Mouse (Mus musculus) heart, embryonic 11.5 days (tissue): ENCODE measurements around the gene Prr23a2. TPM values are rescaled to one million over a fixed set of nuclear protein-coding genes. Genes with fewer than 3 reads are reported as not detected.

ENCODE experiments used
- polyA plus RNA-seq: library from polyadenylated mRNA; unstranded; fragments of >200 nt; fragmentation: Nextera tagmentation; extraction: Ambion mirVana; gene quantifications from 2 replicates; pipeline ENCODE4 v1.2.1, GENCODE M21; 2014

The Prr23a2 gene
- polyA plus RNA-seq, 1 experiment from 2014 or later = not detected

Other genes with a start within 250 kb of the Prr23a2 start
- not detected in 2 replicates for gene Prr23a1, start 14.0 kb upstream of the Prr23a2 start, polyA plus RNA-seq
- gene Prr23a3, start 8.3 kb downstream of the Prr23a2 start, polyA plus RNA-seq = not detected in 2 replicates
- not detected in 2 replicates for gene 7420426K07Rik, start 46.6 kb downstream of the Prr23a2 start, polyA plus RNA-seq
- gene Foxl2, start 98.8 kb downstream of the Prr23a2 start, polyA plus RNA-seq = not detected in 2 replicates
- gene Faim, start 129.9 kb downstream of the Prr23a2 start, polyA plus RNA-seq = 36.8 and 38.3 TPM in 2 replicates
- 0.10 TPM in 1 of 2 replicates, not detected in the other for gene Gm1123, start 179.2 kb downstream of the Prr23a2 start, polyA plus RNA-seq